Mouse (Mus musculus): ENCODE measurements around the gene Gm6121. TPM values are rescaled to one million over a fixed set of nuclear protein-coding genes. Genes with fewer than 3 reads are reported as not detected.
"Not testable (repeated sequence)": the region's sequence is repeated elsewhere in the genome, so short reads cannot be mapped to it uniquely, and the experiment has no call there.

Gene Gm6121
- polyA plus RNA-seq (2015; fragmentation: Nextera tagmentation; extraction: Ambion mirVana) = not detected in 2 replicates

GRCm38 (mm10) chrX:26935597-26935996 is at the start of gene Gm6121:
TSS of gene Gm6121 (minus strand) at chrX:26935697.
- H3K27me3 ChIP-seq; H3K27ac ChIP-seq; H3K4me2 ChIP-seq; ATAC-seq (ENCODE audit: borderline replicate concordance, extremely low read depth, low FRiP score, low TSS enrichment); H3K9me3 ChIP-seq; H3K4me3 ChIP-seq; H3K4me1 ChIP-seq; H3K9ac ChIP-seq; H3K36me3 ChIP-seq: not testable (repeated sequence)
- no CpG with 5 or more reads among the region's 5 CpGs for WGBS

Other genes starting within 250 kb of the Gm6121 start
- not detected in 2 replicates for gene Gm14525, start 233.1 kb downstream of the Gm6121 start, polyA plus RNA-seq (2015; fragmentation: Nextera tagmentation; extraction: Ambion mirVana)

Data from lung, embryonic 15.5 days (tissue).